Mouse (Mus musculus) liver, embryonic 11.5 days (tissue): ENCODE results near the gene Mta2. TPM values are rescaled to one million over a fixed set of nuclear protein-coding genes. Genes with fewer than 3 reads are reported as not detected.
A peak's percentile ranks its signal among the peaks of the same experiment; 100 is the strongest.

ENCODE experiments used
- ATAC-seq: fragments of 200-750 bp; cut with Nextera tagmentation; replicated peaks from 2 replicates; pipeline ENCODE4 v1.8.0; 2017; ENCODE audit warnings: moderate number of reproducible peaks, mild to moderate bottlenecking, moderate TSS enrichment, moderate library complexity; ENCODE audit not compliant: low FRiP score
- DNase-seq: peaks from one replicate; pipeline ENCODE4 v3.0.0-alpha.2; 2017; ENCODE audit warnings: low spot score
- H3K27ac ChIP-seq: fragments of 300-500 bp; sonication (generic); 2 replicates; pipeline ENCODE4 v1.5.1; 2014; ENCODE audit warnings: mild to moderate bottlenecking, low read depth, low read length, control low read depth
- H3K27me3 ChIP-seq: fragments of 300-500 bp; sonication (generic); replicated peaks from 2 replicates; pipeline ENCODE4 v1.6.1; 2014; ENCODE audit warnings: low read length, mixed read lengths; ENCODE audit not compliant: control insufficient read depth, insufficient read depth
- H3K36me3 ChIP-seq: fragments of 300-500 bp; sonication (generic); 2 replicates; pipeline ENCODE4 v1.6.1; 2014; ENCODE audit warnings: mild to moderate bottlenecking, low read length, moderate library complexity, mixed read lengths; ENCODE audit not compliant: control insufficient read depth, insufficient read depth
- H3K4me1 ChIP-seq: fragments of 300-500 bp; sonication (generic); replicated peaks from 2 replicates; pipeline ENCODE4 v1.6.1; 2014; ENCODE audit warnings: low read length, mixed read lengths; ENCODE audit not compliant: control insufficient read depth, insufficient read depth
- H3K4me2 ChIP-seq: fragments of 300-500 bp; sonication (generic); 2 replicates; pipeline ENCODE4 v1.6.1; 2014; ENCODE audit warnings: mild to moderate bottlenecking, control low read depth, moderate library complexity
- H3K4me3 ChIP-seq: fragments of 300-500 bp; sonication (generic); 2 replicates; pipeline ENCODE4 v1.5.1; 2014; ENCODE audit warnings: low read depth, low read length, control low read depth
- H3K9ac ChIP-seq: fragments of 300-500 bp; sonication (generic); 2 replicates; pipeline ENCODE4 v1.6.1; 2014; ENCODE audit warnings: low read depth, low read length, control low read depth
- H3K9me3 ChIP-seq: fragments of 300-500 bp; sonication (generic); 2 replicates; pipeline ENCODE4 v1.6.1; 2016; ENCODE audit warnings: low read length, inconsistent platforms, mixed read lengths; ENCODE audit not compliant: control insufficient read depth
- WGBS: fragments of 180-500 bp; shearing (Covaris S2); extraction: QIAGEN DNeasy Blood & Tissue Kit; methylation state at CpG from one replicate; pipeline ENCODE4 v1.1.7; 2014; 5-methylcytosine and 5-hydroxymethylcytosine counted together
- polyA plus RNA-seq: library from polyadenylated mRNA; unstranded; fragments of >200 nt; fragmentation: Nextera tagmentation; extraction: Ambion mirVana; gene quantifications from 2 replicates; pipeline ENCODE4 v1.2.1, GENCODE M21; 2014

Gene Mta2
- polyA plus RNA-seq, 1 experiment from 2014 or later, result 75.6 TPM

DNA sequence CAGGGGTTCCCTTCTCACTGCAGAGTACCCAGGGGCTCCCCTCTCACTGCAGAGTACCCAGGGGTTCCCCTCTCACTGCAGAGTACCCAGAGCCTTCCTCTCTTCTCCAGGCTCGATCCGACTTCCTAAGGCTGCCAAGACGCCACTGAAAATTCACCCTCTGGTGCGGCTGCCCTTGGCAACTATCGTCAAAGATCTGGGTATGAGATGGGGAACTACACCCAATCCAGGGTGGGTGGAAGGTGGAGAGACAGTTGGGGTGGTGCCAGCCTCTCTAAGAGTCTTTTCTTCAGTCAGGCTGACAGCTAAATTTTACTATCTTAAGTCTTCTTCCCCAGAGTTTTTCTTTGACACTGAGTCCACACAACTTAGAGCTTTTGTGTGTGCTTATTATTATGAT lies 8.5 kb downstream of the Mta2 start:
- Histone ChIP-seq H3K27ac (no peak overlapping the region), H3K27me3 (no peaks in the 10 kb centered on the region), H3K36me3 (peaks cover 61% of the 10 kb centered on the region), H3K9me3 (no peaks in the 10 kb centered on the region), H3K4me3 (no peak overlapping the region), H3K9ac (no peak overlapping the region), H3K4me2 (no peak overlapping the region), H3K4me1 (peaks cover 23% of the 10 kb centered on the region)
- DNase-seq (no peak), ATAC-seq (no peak)
- 88% methylated on average over 5 of the region's 5 CpGs for WGBS

DNA sequence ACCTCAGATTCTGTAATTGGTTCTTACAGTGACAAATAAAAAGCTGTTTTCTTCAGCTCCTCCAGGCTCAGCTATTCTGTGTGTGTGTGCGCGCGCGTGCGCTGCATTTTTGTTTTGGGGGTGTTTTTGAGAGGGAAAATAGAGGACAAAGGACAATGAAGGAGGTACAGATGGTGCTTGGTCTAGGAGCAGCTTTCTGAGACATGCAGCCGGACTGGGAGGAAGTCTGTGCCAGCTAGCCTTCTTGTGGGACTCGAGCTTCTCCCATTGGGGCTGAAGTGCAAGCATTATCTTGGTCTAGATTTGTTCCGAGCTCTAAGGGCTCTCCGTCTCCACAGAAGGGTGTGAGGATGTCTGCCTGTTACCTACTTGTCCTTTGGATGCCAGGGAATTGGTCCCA lies 10.6 kb downstream of the Mta2 start:
- Histone ChIP-seq H3K9ac (no peak overlapping the region), H3K36me3 (peaks cover 53% of the 10 kb centered on the region), H3K27ac (no peak overlapping the region), H3K4me3 (no peak overlapping the region), H3K9me3 (no peaks in the 10 kb centered on the region), H3K27me3 (no peaks in the 10 kb centered on the region), H3K4me1 (peaks cover 17% of the 10 kb centered on the region), H3K4me2 (peak overlapping the region; percentile 93; the same call in 1 of the 2 replicates)
- ATAC-seq, result no peak
- 91% methylated on average over 9 of the region's 9 CpGs for WGBS
- DNase-seq, result no peak

DNA sequence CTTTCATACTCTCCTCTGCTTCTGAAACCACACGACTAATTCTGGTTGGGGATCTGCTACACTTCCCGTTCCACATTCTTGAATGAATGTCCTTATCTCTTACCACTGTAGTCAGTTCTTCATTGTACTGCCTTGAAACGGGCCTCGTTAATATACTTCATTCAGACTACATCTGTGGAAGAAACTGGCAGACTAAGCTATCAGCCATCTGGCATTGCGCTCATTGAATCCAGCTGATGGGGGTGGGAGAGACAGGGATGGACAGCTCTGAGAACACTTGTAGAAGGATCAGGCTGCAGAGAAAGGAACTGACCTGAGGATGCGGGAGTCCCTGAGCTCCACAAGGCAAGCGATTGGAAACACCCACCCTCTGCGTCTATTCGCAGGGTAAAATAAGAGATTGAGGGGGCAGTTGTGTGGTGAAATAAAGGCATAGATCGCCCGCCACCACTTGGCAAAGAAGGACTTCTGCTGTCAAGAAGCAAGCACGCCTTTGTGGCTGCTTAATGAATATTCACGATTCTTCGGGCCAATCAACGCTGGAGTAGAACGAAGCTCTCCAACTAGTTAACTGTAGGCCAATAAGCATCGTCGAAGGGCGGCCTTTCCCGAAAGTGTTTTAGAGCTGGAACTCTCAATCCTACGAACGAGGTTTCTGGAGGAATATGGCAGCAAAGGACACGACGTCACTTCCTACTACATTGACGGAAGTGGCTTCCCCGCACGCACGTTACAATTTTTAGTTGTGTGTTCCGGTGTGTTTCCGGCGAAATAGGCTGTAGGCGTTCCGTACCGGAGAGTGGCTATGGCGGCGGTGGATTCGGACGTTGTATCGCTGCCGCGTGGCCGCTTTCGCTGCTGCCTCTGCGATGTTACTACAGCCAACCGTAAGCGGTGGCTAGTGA lies 11.7 kb downstream of the Mta2 start, which contains the start of gene Tut1:
Gene Tut1 (plus strand): TSS at position 713 of the 905 bp plus-strand sequence.
- Histone ChIP-seq H3K27me3 (no peaks in the 10 kb centered on the region), H3K4me1 (peaks cover 17% of the 10 kb centered on the region), H3K9ac (peak within 1 kb of the TSS; percentile 75), H3K36me3 (peaks cover 45% of the 10 kb centered on the region), H3K9me3 (no peaks in the 10 kb centered on the region), H3K4me3 (peak within 1 kb of the TSS; percentile 89), H3K4me2 (peak within 1 kb of the TSS; percentile 93), H3K27ac (peak within 1 kb of the TSS; percentile 70)
- WGBS, result 3% methylated on average over 46 of the region's 46 CpGs
- ATAC-seq (peak; percentile 94), DNase-seq (peak; percentile 87)

DNA sequence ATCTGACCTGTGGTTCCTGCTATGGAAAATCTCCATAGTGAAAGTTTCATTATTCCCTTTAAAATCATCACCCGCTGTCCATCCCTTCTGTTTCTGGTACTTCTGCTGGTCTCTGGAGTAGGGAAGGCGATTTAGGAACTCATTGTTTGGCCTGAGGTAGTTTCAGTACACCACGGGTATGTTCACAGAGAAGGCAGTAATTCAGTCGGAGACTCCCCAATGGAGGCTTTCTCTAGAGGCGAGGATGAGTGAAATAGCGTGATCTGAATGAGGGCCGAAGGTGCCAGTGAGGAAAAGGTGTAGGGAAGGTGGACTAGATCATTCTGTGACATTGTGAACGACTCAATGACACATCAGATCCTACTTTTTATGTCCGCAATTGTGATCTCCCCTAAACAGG lies 12.5 kb downstream of the Mta2 start:
- WGBS, result 6% methylated on average over 9 of the region's 9 CpGs
- Histone ChIP-seq H3K4me3 (peak overlapping the region; percentile 89), H3K4me1 (peaks cover 17% of the 10 kb centered on the region), H3K36me3 (peaks cover 43% of the 10 kb centered on the region), H3K9ac (peak overlapping the region; percentile 75), H3K27ac (peak overlapping the region; percentile 47), H3K27me3 (no peaks in the 10 kb centered on the region), H3K4me2 (peak overlapping the region; percentile 87), H3K9me3 (no peaks in the 10 kb centered on the region)
- DNase-seq (no peak), ATAC-seq (no peak)

DNA sequence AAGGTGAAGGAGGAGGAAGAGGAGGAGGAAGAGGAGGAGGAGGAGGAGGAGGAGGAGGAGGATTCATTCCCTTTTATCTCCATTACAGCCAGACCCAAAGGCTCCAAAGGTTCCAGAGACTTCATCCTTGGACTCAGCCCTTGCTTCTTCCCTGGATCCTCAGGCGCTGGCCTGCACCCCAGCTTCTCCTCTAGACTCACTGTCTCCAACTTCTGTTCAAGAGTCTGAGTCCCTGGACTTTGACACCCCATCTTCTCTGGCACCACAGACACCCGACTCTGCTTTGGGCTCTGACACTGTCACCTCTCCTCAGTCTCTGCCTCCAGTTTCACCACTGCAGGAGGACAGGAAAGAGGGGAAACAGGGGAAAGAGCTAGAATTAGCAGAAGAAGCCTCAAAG lies 20.6 kb downstream of the Mta2 start:
- 89% methylated on average over 2 of the region's 2 CpGs for whole genome bisulfite sequencing
- ATAC-seq (no peak), DNase-seq (no peak)
- H3K4me2 ChIP-seq, result no peak overlapping the region
- H3K4me3 ChIP-seq, result no peak overlapping the region
- H3K9ac ChIP-seq, result no peak overlapping the region
- H3K27me3 ChIP-seq, result no peaks in the 10 kb centered on the region
- H3K4me1 ChIP-seq, result 0 out of 2 replicates have a peak, but pooled peaks cover 3% of the 10 kb centered on the region
- H3K27ac ChIP-seq, result no peak overlapping the region
- H3K9me3 ChIP-seq, result no peaks in the 10 kb centered on the region
- peaks cover 56% of the 10 kb centered on the region for H3K36me3 ChIP-seq

DNA sequence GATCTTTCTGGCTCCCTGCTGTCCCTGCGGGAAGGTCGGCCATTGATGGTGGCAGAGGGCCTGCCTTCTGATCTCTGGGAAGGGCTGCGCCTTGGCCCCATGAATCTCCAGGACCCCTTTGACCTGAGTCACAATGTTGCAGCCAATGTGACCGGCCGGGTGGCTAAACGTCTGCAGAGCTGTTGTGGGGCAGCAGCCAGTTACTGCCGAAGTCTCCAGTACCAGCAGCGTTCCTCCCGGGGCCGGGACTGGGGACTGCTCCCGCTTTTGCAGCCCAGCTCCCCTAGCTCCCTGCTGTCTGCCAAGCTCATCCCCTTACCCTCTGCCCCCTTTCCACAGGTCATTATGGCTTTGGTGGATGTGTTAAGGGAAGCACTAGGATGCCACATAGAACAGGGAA lies 23.4 kb downstream of the Mta2 start:
- peaks cover 52% of the 10 kb centered on the region for H3K36me3 ChIP-seq
- H3K4me3 ChIP-seq, result no peak overlapping the region
- 91% methylated on average over 11 of the region's 11 CpGs for WGBS
- H3K4me2 ChIP-seq, result no peak overlapping the region
- no peak overlapping the region for H3K9ac ChIP-seq
- H3K27me3 ChIP-seq, result no peaks in the 10 kb centered on the region
- H3K27ac ChIP-seq, result no peak overlapping the region
- no peak for DNase-seq
- ATAC-seq, result no peak
- no peaks in the 10 kb centered on the region for H3K9me3 ChIP-seq
- peaks cover 3% of the 10 kb centered on the region for H3K4me1 ChIP-seq

DNA sequence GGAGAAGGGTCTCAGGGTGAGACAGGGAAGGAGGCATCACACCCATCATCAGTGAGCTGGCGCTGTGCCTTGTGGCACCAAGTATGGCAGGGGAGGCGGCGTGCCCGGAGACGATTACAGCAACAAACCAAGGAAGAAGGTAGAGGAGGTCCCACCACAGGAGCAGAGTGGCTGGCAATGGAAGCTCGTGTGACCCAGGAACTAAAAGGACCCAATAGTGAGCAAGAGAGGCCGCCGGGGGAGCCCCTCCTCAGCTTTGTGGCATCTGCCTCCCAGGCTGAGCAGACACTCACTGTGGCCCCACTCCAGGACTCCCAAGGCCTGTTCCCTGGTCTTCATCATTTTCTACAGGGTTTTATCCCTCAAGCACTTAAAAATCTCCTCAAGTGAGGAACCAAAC lies 24.1 kb downstream of the Mta2 start:
- H3K27ac ChIP-seq, result peak overlapping the region; percentile 85; the same call in 1 of the 2 replicates
- H3K36me3 ChIP-seq, result peaks cover 56% of the 10 kb centered on the region
- no peak for ATAC-seq
- peak overlapping the region; percentile 68 for H3K4me2 ChIP-seq
- H3K9me3 ChIP-seq, result no peaks in the 10 kb centered on the region
- H3K4me1 ChIP-seq, result peaks cover 3% of the 10 kb centered on the region
- peak overlapping the region; percentile 82 for H3K4me3 ChIP-seq
- 76% methylated on average over 8 of the region's 8 CpGs for WGBS
- no peak for DNase-seq
- H3K9ac ChIP-seq, result peak overlapping the region; percentile 67; the same call in 1 of the 2 replicates
- H3K27me3 ChIP-seq, result no peaks in the 10 kb centered on the region

DNA sequence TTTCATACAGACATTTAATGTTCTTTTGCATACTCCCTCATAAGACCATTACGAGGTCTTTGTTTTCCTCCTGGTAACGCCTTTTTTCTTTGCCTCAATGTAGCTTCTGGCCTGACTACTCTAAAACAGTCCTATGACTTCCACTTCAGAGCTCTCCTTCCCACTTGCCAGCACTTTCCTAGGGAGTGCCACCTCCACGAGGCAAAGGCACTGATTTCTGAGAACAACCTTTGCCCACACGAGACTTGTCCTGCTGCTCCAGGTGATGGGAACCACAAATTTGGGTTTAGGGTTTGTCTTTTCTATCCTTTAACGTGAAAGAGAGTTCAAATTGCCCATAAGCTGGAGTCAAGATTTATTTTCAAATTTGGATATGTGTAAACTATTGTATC lies 24.5 kb downstream of the Mta2 start:
- peak overlapping the region; percentile 68 for H3K4me2 ChIP-seq
- peak overlapping the region; percentile 82 for H3K4me3 ChIP-seq
- peak overlapping the region; percentile 67 for H3K9ac ChIP-seq
- H3K27ac ChIP-seq, result peak overlapping the region; percentile 85
- DNase-seq (no peak), ATAC-seq (no peak)
- WGBS, result 39% methylated on average over 5 of the region's 5 CpGs
- peaks cover 61% of the 10 kb centered on the region for H3K36me3 ChIP-seq
- peaks cover 3% of the 10 kb centered on the region for H3K4me1 ChIP-seq
- H3K9me3 ChIP-seq, result no peaks in the 10 kb centered on the region
- H3K27me3 ChIP-seq, result no peaks in the 10 kb centered on the region
